In the genomic region with DNA sequence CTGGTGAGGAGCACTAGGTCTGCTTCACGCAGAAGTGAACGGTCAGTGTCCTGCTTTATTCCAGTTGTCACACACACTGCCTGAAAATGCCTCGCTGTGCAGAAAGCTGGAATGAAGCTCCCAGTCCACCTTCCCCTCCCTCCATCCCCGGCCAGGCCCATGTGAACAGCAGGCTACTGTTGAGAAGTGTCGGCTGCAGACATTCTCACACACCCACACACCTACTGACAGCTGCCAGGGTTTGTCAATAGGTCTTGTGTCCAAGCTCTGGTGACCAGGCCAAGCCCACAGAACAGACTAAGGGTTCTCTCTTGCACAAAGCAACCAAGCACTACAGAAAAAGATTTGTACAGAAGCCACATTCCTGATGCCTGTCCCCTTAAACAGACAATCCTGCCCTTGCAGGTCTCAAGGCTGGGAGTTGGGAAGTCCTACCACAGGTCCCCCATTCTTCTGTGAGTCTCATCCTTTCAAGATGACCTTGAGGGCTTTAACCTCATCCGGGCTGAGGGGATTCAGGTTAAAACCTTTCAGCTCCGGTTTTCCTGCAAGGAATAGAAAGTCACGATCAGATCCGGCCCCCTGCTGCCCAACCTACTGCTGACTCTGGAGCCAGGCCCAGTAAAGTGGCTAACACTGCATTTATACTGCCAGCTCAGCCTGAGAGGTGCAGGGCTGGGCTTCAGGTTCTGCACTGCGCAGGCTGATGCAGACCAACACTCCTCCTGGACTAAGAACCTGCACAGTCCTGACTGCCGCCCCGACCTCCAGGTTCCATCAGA, we compare ENCODE assay signal across 29 mouse cellular contexts. TPM values are rescaled to one million over a fixed set of nuclear protein-coding genes. Genes with fewer than 3 reads are reported as not detected.
DNase-seq lines count a peak whose midpoint lies in the region; ATAC-seq and TF ChIP-seq lines count a peak whose summit lies in the region.
"Had no signal": no experiment of that assay in that cellular context is flagged by ENCODE, and none has a peak within 500 bp of the region (broad histone marks: within the 10 kb centered on the region; RNA-seq: fewer than 3 reads in every experiment).

No protein-coding gene starts in this region.

- WGBS in hindbrain, embryonic 13.5 days = 91% methylated on average over 12 of the region's 12 CpGs

- no peak for TF ChIP-seq CTCF in gastrocnemius, adult 2 months (IDR thresholded peaks at IDR 0.05)

- no peak for ATAC-seq in hindbrain, embryonic 13.5 days (ENCODE audit: low FRiP score)
- ATAC-seq in megakaryocyte progenitor cell, adult 5-6 weeks (replicated peaks; ENCODE audit: poor library complexity) = no peak
- ATAC-seq: forebrain, embryonic 13.5 days had no signal

- H3K9ac ChIP-seq in hindbrain, embryonic 13.5 days = no peak overlapping the region
- H3K9ac ChIP-seq: forebrain, embryonic 13.5 days; hindbrain, embryonic 15.5 days; limb, embryonic 13.5 days; liver, embryonic 14.5 days; lung, embryonic 15.5 days; neural tube, embryonic 15.5 days had no signal

- H3K9me3 ChIP-seq in hindbrain, embryonic 13.5 days = no peaks in the 10 kb centered on the region
- H3K9me3 ChIP-seq: forebrain, embryonic 13.5 days; heart, embryonic 10.5 days; hindbrain, embryonic 15.5 days; limb, embryonic 13.5 days; lung, embryonic 15.5 days; neural tube, embryonic 15.5 days had no signal

- H3K27ac ChIP-seq in gastrocnemius, adult 2 months = peak overlapping the region; percentile 20; the same call in 1 of the 2 replicates
- H3K27ac ChIP-seq in hindbrain, embryonic 13.5 days = no peak overlapping the region
- H3K27ac ChIP-seq: forebrain, embryonic 13.5 days; heart, embryonic 10.5 days; hindbrain, embryonic 15.5 days; layer of hippocampus, adult 2 months; limb, embryonic 13.5 days; liver, embryonic 14.5 days; lung, embryonic 15.5 days; neural tube, embryonic 15.5 days had no signal

- intact Hi-C loops in gastrocnemius, adult 2 months (cut with DNase I) = no loop called here

- H3K27me3 ChIP-seq in hindbrain, embryonic 13.5 days = no peaks in the 10 kb centered on the region
- H3K27me3 ChIP-seq: forebrain, embryonic 13.5 days; hindbrain, embryonic 15.5 days; limb, embryonic 13.5 days; lung, embryonic 15.5 days; neural tube, embryonic 15.5 days had no signal

- no peak overlapping the region for H3K4me2 ChIP-seq in hindbrain, embryonic 13.5 days
- H3K4me2 ChIP-seq: forebrain, embryonic 13.5 days; hindbrain, embryonic 15.5 days; limb, embryonic 13.5 days; lung, embryonic 15.5 days; neural tube, embryonic 15.5 days had no signal

- peaks cover 79% of the 10 kb centered on the region for H3K36me3 ChIP-seq in hindbrain, embryonic 13.5 days

- H3K4me3 ChIP-seq in gastrocnemius, adult 2 months = no peak overlapping the region
- H3K4me3 ChIP-seq in hindbrain, embryonic 13.5 days = no peak overlapping the region
- H3K4me3 ChIP-seq: forebrain, embryonic 13.5 days; heart, embryonic 10.5 days; hindbrain, embryonic 15.5 days; layer of hippocampus, adult 2 months; limb, embryonic 13.5 days; lung, embryonic 15.5 days; neural tube, embryonic 15.5 days had no signal

- DNase-seq in gastrocnemius, adult 2 months = no peak
- no peak for DNase-seq in gastrocnemius, postnatal 10 days
- DNase-seq in Muller cell, postnatal 12 days (ENCODE audit: inconsistent ontology term) = peak; percentile 90
- DNase-seq in cerebellum, adult 18-20 months = peak; percentile 67 to 70
- peak; percentile 72 for DNase-seq in cerebellum, postnatal 36 days
- DNase-seq in adrenal gland, postnatal 36 days = no peak
- DNase-seq: heart, postnatal 4 days; kidney, adult 8-10 months; kidney, postnatal 14 days; layer of hippocampus, postnatal 36 days; lung, postnatal 4 days; right cerebral cortex, adult 18-20 months; right cerebral cortex, postnatal 4 days; thymus, adult 2 months had no signal

- H3K4me1 ChIP-seq in hindbrain, embryonic 13.5 days (replicated peaks) = peaks cover 13% of the 10 kb centered on the region

RNA-seq across cellular contexts. Expression of gene Pdrg1, which starts 5.8 kb away (rescaled TPM):
- total RNA-seq in gastrocnemius, adult 2 months (2021) = 10 to 100 TPM; 73.6 to 91.5 TPM
- total RNA-seq in gastrocnemius, postnatal 10 days (2021) = 10 to 100 TPM; 58.6 to 61.5 TPM
- 100 to 1,000 TPM; 175 to 226 TPM for total RNA-seq in adrenal gland, postnatal 36 days (2021)
- polyA plus RNA-seq in hindbrain, embryonic 13.5 days (2015; fragmentation: Nextera tagmentation; extraction: Ambion mirVana) = 189 and 197 TPM in 2 replicates
- 59.1 and 59.5 TPM in 2 replicates for total RNA-seq in megakaryocyte progenitor cell, adult 5-6 weeks (2015)
- 178 and 193 TPM in 2 replicates for total RNA-seq in megakaryocyte progenitor cell, adult 5-6 weeks (2017)

RNA-seq across cellular contexts. Expression of gene Xkr7, which starts 22.3 kb away (rescaled TPM):
- not detected for total RNA-seq in gastrocnemius, adult 2 months (2021)
- total RNA-seq in gastrocnemius, postnatal 10 days (2021) = under 1 TPM; 0.41 to 0.42 TPM
- total RNA-seq in adrenal gland, postnatal 36 days (2021) = 1 to 10 TPM in 1 of 2 experiments, under 1 TPM in 1; 0.56 to 1.5 TPM
- 1.7 and 2.0 TPM in 2 replicates for polyA plus RNA-seq in hindbrain, embryonic 13.5 days (2015; fragmentation: Nextera tagmentation; extraction: Ambion mirVana)
- total RNA-seq in megakaryocyte progenitor cell, adult 5-6 weeks (2015) = not detected in 2 replicates
- total RNA-seq in megakaryocyte progenitor cell, adult 5-6 weeks (2017) = not detected in 2 replicates
- total RNA-seq: gastrocnemius, adult 18-20 months; heart, postnatal 4 days; MEL had no signal
- polyA plus RNA-seq: heart, embryonic 10.5 days; heart, embryonic 16.5 days; intestine, embryonic 14.5 days; limb, embryonic 13.5 days; liver, embryonic 14.5 days; lung, embryonic 15.5 days; stomach, embryonic 14.5 days had no signal

RNA-seq across cellular contexts. Expression of gene Ttll9, which starts 47.1 kb away (rescaled TPM):
- total RNA-seq in gastrocnemius, adult 2 months (2021) = not detected
- not detected for total RNA-seq in gastrocnemius, postnatal 10 days (2021)
- total RNA-seq in adrenal gland, postnatal 36 days (2021) = under 1 TPM; 0.30 to 0.50 TPM
- polyA plus RNA-seq in hindbrain, embryonic 13.5 days (2015; fragmentation: Nextera tagmentation; extraction: Ambion mirVana) = 5.0 and 5.5 TPM in 2 replicates
- 1.8 and 2.1 TPM in 2 replicates for total RNA-seq in megakaryocyte progenitor cell, adult 5-6 weeks (2015)
- total RNA-seq in megakaryocyte progenitor cell, adult 5-6 weeks (2017) = 1.6 TPM in 2 replicates
- total RNA-seq: gastrocnemius, adult 18-20 months; heart, postnatal 4 days had no signal

RNA-seq across cellular contexts. Expression of gene Ccm2l, which starts 56.4 kb away (rescaled TPM):
- 1 to 10 TPM; 4.5 to 6.9 TPM for total RNA-seq in gastrocnemius, adult 2 months (2021)
- total RNA-seq in gastrocnemius, postnatal 10 days (2021) = 10 to 100 TPM in 1 of 2 experiments, 1 to 10 TPM in 1; 7.6 to 12.6 TPM
- 10 to 100 TPM; 10.2 to 11.0 TPM for total RNA-seq in adrenal gland, postnatal 36 days (2021)
- 1.3 and 1.9 TPM in 2 replicates for polyA plus RNA-seq in hindbrain, embryonic 13.5 days (2015; fragmentation: Nextera tagmentation; extraction: Ambion mirVana)
- 2.5 and 2.8 TPM in 2 replicates for total RNA-seq in megakaryocyte progenitor cell, adult 5-6 weeks (2015)
- 1.2 and 2.2 TPM in 2 replicates for total RNA-seq in megakaryocyte progenitor cell, adult 5-6 weeks (2017)
- total RNA-seq: MEL had no signal

RNA-seq across cellular contexts. Expression of gene Dusp15, which starts 57.9 kb away (rescaled TPM):
- under 1 TPM; 0.45 to 0.61 TPM for total RNA-seq in gastrocnemius, adult 2 months (2021)
- 1 to 10 TPM; 2.5 to 3.1 TPM for total RNA-seq in gastrocnemius, postnatal 10 days (2021)
- total RNA-seq in adrenal gland, postnatal 36 days (2021) = 1 to 10 TPM in 1 of 2 experiments, under 1 TPM in 1; 0.99 to 2.1 TPM
- polyA plus RNA-seq in hindbrain, embryonic 13.5 days (2015; fragmentation: Nextera tagmentation; extraction: Ambion mirVana) = 7.2 and 8.2 TPM in 2 replicates
- total RNA-seq in megakaryocyte progenitor cell, adult 5-6 weeks (2015) = not detected in 2 replicates
- total RNA-seq in megakaryocyte progenitor cell, adult 5-6 weeks (2017) = not detected in 2 replicates
- total RNA-seq: MEL had no signal

Comparison
In these comparisons a context has a peak if more than half of its experiments do, and no peak if none do; other contexts are left out.
1. DNase-seq: peak in Muller cell, postnatal 12 days (single experiment), cerebellum, adult 18-20 months (2 of 2) and cerebellum, postnatal 36 days (2 of 2); none in gastrocnemius, adult 2 months (single experiment), gastrocnemius, postnatal 10 days (single experiment) and adrenal gland, postnatal 36 days (0 of 2).